Mouse (Mus musculus) heart, adult 2 months (tissue): ENCODE data around the gene E330017A01Rik. TPM values are rescaled to one million over a fixed set of nuclear protein-coding genes. Genes with fewer than 3 reads are reported as not detected.

ENCODE experiments used
- DNase-seq, 2 experiments: peaks; one replicate each; pipeline ENCODE4 v3.0.0; 2021
- H3K27ac ChIP-seq: fragments of 200-600 bp; 2 replicates; pipeline ENCODE4 v1.8.1; 2022
- H3K27me3 ChIP-seq: fragments of 200-500 bp; 2 replicates; pipeline ENCODE4 v1.6.1; 2012; ENCODE audit warnings: mild to moderate bottlenecking, low read length, inconsistent platforms, mixed read lengths; ENCODE audit not compliant: control insufficient read depth, insufficient read depth
- H3K36me3 ChIP-seq: fragments of 200-500 bp; 2 replicates; pipeline ENCODE4 v1.6.1; 2012; ENCODE audit warnings: low read length, inconsistent platforms; ENCODE audit not compliant: control insufficient read depth, insufficient read depth
- H3K4me1 ChIP-seq: fragments of 200-500 bp; 2 replicates; pipeline ENCODE4 v1.6.1; 2011; ENCODE audit warnings: low read length; ENCODE audit not compliant: control insufficient read depth, insufficient read depth
- H3K4me3 ChIP-seq: fragments of 200-600 bp; 2 replicates; pipeline ENCODE4 v1.8.1; 2022
- H3K79me2 ChIP-seq: fragments of 200-500 bp; replicated peaks from 2 replicates; pipeline ENCODE4 v1.6.1; 2012; ENCODE audit warnings: mild to moderate bottlenecking, inconsistent platforms, low read length, moderate library complexity, mixed read lengths; ENCODE audit not compliant: control insufficient read depth, insufficient read depth
- H3K9ac ChIP-seq: fragments of 200-500 bp; 2 replicates; pipeline ENCODE4 v1.6.1; 2012; ENCODE audit warnings: low read depth, mild to moderate bottlenecking, control low read depth, inconsistent platforms, low read length, mixed read lengths
- CTCF ChIP-seq: fragments of 200-600 bp; IDR thresholded peaks from 2 replicates; pipeline ENCODE4 v1.8.1; 2022; ENCODE audit warnings: antibody characterized with exemption, mild to moderate bottlenecking, moderate library complexity
- EP300 ChIP-seq: fragments of 200-500 bp; IDR thresholded peaks from 2 replicates; pipeline ENCODE4 v1.6.1; 2011; ENCODE audit warnings: low read depth, low read length, control low read depth; ENCODE audit not compliant: insufficient read depth
- POLR2A ChIP-seq: fragments of 200-500 bp; IDR thresholded peaks from 2 replicates; pipeline ENCODE4 v1.6.1; 2011; ENCODE audit warnings: mild to moderate bottlenecking, low read depth, low read length, control low read depth; ENCODE audit not compliant: insufficient read depth
- WGBS: fragments of 180-500 bp; shearing (Covaris S2); methylation state at CpG from one replicate; pipeline ENCODE4 v1.1.7; 2018; 5-methylcytosine and 5-hydroxymethylcytosine counted together
- intact Hi-C: fragments of 180-260 bp; cut with DNase I; formaldehyde crosslinking; loops from one replicate; pipeline ENCODE4 v1.15.1; 2025
- polyA plus RNA-seq: library from polyadenylated mRNA; depleted of rRNA; stranded (reverse); fragments of >200 nt; gene quantifications from 2 replicates; pipeline ENCODE4 v1.2.3, GENCODE M21; 2012
- total RNA-seq, 2 experiments: library from RNA; stranded (reverse); gene quantifications; 2 replicates each; pipeline ENCODE4 v1.2.3; 2021

Gene E330017A01Rik
- total and polyA plus RNA-seq, 3 experiments, result not detected

DNA sequence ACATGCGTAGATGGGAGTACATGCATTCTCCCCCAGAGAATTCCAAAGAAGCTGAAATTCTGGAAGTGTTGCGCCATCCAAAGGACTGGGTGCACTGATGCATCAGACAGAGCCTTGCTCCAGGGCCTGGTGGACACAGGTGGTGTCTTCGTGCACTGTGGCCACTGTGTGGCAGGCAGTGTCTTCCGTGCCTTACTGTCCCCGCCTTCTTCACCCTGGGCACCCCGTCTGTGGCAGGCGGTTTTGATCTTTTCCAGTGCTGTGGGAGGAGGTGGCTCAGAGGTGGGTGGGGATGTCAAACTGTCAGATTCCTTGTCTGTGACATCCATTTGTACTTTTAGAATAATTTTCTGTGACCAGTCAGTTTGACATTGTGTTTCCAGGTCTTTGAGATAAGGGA is 40.1 kb upstream of the E330017A01Rik start:
- Histone ChIP-seq H3K4me1 (no peaks in the 10 kb centered on the region), H3K27ac (no peak overlapping the region), H3K36me3 (peaks cover 4% of the 10 kb centered on the region), H3K27me3 (no peaks in the 10 kb centered on the region), H3K4me3 (no peak overlapping the region), H3K79me2 (no peaks in the 10 kb centered on the region), H3K9ac (no peak overlapping the region)
- WGBS, result 61% methylated on average over 7 of the region's 7 CpGs
- no peak for TF ChIP-seq POLR2A
- peak; percentile 37 for TF ChIP-seq CTCF
- TF ChIP-seq EP300, result no peak
- intact Hi-C loops, result no loop called here
- no peak for DNase-seq

DNA sequence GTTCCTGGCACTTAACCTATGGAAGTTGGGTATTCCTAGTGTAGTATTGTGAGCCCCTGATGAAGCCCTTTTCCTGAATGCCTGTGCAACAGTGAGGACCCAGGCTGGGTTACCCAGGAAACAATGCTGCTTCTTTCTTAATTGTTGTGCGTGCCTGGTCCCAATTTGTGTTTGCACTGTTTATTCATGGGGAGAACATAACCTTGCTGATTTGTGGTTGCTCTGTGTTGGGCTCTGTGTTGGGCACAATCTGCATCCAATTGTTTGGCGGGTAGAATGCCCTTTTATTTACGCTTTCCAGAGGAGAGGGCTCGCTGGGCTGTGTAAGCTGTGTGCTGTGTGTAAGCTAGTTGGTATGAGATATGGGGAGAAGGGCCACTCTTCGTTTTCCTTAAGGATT is 39.0 kb upstream of the E330017A01Rik start:
- DNase-seq, result no peak
- Histone ChIP-seq H3K27ac (no peak overlapping the region), H3K27me3 (no peaks in the 10 kb centered on the region), H3K4me1 (no peaks in the 10 kb centered on the region), H3K4me3 (no peak overlapping the region), H3K79me2 (no peaks in the 10 kb centered on the region), H3K9ac (no peak overlapping the region), H3K36me3 (peaks cover 4% of the 10 kb centered on the region)
- intact Hi-C loops, result no loop called here
- TF ChIP-seq EP300, result no peak
- no peak for TF ChIP-seq POLR2A
- TF ChIP-seq CTCF, result no peak
- 89% methylated on average over 5 of the region's 5 CpGs for WGBS

DNA sequence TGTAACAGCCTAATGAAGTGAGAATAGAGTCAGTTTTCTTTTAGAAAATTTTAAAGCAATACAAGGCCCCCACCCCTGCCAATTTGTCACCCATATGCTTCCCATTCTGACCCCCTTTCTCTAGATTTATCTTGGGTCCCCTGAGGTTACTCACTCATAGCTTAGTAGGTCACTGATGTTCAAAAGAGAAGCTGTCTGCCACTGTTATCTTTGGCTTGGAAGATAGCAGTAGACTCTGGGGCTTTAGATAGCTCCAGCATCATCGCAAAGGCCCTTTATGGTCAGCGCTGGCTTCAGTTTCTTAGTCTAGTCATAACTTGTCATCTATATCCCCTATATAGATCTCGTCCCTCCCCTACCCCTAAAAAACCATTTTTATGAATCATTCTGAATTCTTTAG is 38.1 kb upstream of the E330017A01Rik start:
- no peak for DNase-seq
- Histone ChIP-seq H3K27me3 (no peaks in the 10 kb centered on the region), H3K36me3 (peaks cover 4% of the 10 kb centered on the region), H3K79me2 (no peaks in the 10 kb centered on the region), H3K4me3 (no peak overlapping the region), H3K9ac (no peak overlapping the region), H3K27ac (no peak overlapping the region), H3K4me1 (no peaks in the 10 kb centered on the region)
- intact Hi-C loops, result no loop called here
- TF ChIP-seq EP300, result no peak
- no peak for TF ChIP-seq CTCF
- no peak for TF ChIP-seq POLR2A
- WGBS, result 58% methylated on average over 3 of the region's 3 CpGs

DNA sequence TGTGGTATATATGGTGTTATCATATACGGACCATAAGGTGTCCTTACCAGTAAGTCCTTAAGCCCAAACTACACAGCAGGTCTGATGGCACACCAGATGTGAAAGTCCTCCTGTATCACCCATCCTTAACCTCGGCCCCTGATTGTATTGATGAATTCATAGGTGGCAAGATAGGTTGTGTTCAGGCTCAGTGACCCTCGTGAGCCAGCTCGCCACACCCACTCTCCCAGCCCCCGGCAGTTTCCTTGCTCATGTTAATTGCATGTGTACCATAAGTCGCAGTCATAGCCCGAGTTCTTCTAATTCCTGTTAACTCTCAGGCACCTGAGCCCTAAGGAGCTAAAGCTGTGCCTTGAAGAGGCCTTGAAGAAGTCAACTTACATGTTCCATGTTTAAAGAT is 37.6 kb upstream of the E330017A01Rik start:
- TF ChIP-seq CTCF (no peak), EP300 (no peak), POLR2A (no peak)
- Histone ChIP-seq H3K9ac (no peak overlapping the region), H3K27me3 (no peaks in the 10 kb centered on the region), H3K4me3 (no peak overlapping the region), H3K4me1 (no peaks in the 10 kb centered on the region), H3K27ac (no peak overlapping the region), H3K79me2 (no peaks in the 10 kb centered on the region), H3K36me3 (peaks cover 4% of the 10 kb centered on the region)
- intact Hi-C loops, result no loop called here
- DNase-seq, result no peak
- 75% methylated on average over 7 of the region's 7 CpGs for WGBS

DNA sequence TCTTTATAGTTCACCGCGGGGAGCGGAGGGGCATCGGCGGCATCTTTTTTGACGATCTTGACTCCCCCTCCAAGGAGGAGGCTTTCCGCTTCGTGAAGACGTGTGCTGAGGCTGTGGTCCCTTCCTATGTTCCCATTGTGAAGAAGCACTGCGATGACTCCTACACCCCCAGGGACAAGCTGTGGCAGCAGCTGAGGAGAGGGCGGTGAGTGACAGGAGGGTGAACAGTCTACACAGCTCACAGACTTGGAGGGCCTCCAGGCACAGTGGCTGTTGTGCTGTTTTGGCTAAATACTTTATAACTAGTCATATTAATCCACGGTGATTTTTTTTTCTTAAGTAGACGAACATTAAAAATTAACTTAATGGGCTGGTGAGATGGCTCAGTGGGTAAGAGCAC is 36.7 kb upstream of the E330017A01Rik start:
- WGBS, result 89% methylated on average over 13 of the region's 13 CpGs
- peaks cover 4% of the 10 kb centered on the region for H3K36me3 ChIP-seq
- no peaks in the 10 kb centered on the region for H3K27me3 ChIP-seq

DNA sequence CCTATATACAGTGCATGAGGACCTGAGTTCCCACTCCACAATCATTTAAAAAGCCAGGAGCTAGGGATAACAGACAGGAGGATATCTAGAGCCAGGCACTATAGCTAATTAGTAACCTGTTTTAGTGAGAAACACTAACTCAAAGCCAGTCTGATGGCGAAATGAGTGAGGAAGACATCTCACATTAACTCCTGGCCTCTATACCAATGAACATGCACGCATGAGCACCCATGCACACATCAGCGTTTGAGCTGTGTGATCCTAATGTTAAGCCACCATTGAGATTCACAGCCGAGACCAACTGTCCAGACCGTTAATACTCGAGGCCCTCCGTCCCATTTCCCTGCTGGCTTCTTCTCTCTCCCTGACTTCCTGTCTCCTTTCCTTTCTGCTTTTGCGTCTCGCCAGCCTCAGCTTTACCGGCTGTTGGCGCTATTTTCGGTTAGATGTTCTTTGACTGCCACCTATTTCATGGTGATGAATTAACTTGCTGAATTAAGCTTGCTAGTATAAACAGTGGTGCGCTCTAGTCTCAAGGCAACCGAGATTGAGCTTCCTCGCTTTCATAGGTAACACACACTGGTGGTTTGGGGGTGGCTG is 35.4 kb upstream of the E330017A01Rik start:
- peaks cover 4% of the 10 kb centered on the region for H3K36me3 ChIP-seq
- no peak for DNase-seq
- intact Hi-C loops, result no loop called here
- H3K4me3 ChIP-seq, result no peak overlapping the region
- H3K4me1 ChIP-seq, result peaks cover 2% of the 10 kb centered on the region
- no peak for TF ChIP-seq EP300
- no peak for TF ChIP-seq CTCF
- TF ChIP-seq POLR2A, result no peak
- H3K27me3 ChIP-seq, result no peaks in the 10 kb centered on the region
- H3K27ac ChIP-seq, result no peak overlapping the region
- no peak overlapping the region for H3K9ac ChIP-seq
- 93% methylated on average over 15 of the region's 15 CpGs for WGBS
- 0 out of 2 replicates have a peak, but pooled peaks cover 1% of the 10 kb centered on the region for H3K79me2 ChIP-seq

More for the DNA sequence above, 36.7 kb upstream of the E330017A01Rik start:
- 0 out of 2 replicates have a peak, but pooled peaks cover 1% of the 10 kb centered on the region for H3K79me2 ChIP-seq
- H3K4me3 ChIP-seq, result no peak overlapping the region
- intact Hi-C loops, result no loop called here
- peaks cover 1% of the 10 kb centered on the region for H3K4me1 ChIP-seq
- DNase-seq, result no peak
- no peak overlapping the region for H3K27ac ChIP-seq
- no peak overlapping the region for H3K9ac ChIP-seq
- TF ChIP-seq POLR2A, result no peak
- TF ChIP-seq EP300, result no peak
- no peak for TF ChIP-seq CTCF
